Mouse (Mus musculus) embryonic facial prominence, embryonic 11.5 days (tissue): ENCODE measurements at regions not wholly inside any gene's neighbourhood (a gene's known extent, or its start where the extent isn't known, plus 50 kb on each side); places are given as distances from the start of the nearest gene placed in this dataset.

ENCODE experiments used
- ATAC-seq: fragments of 200-750 bp; cut with Nextera tagmentation; replicated peaks from 2 replicates; pipeline ENCODE4 v1.8.0; 2017; ENCODE audit warnings: low read depth; ENCODE audit not compliant: insufficient number of reproducible peaks, low FRiP score, low TSS enrichment
- DNase-seq: peaks from one replicate; pipeline ENCODE4 v3.0.0-alpha.2; 2015; ENCODE audit warnings: low spot score
- H3K27ac ChIP-seq: fragments of 300-500 bp; sonication (generic); replicated peaks from 2 replicates; pipeline ENCODE4 v1.5.1; 2014; ENCODE audit warnings: mild to moderate bottlenecking, low read depth, low read length, control low read depth
- H3K27me3 ChIP-seq: fragments of 300-500 bp; sonication (generic); 2 replicates; pipeline ENCODE4 v1.6.1; 2014; ENCODE audit warnings: mild to moderate bottlenecking, low read length, moderate library complexity, mixed read lengths; ENCODE audit not compliant: control insufficient read depth, insufficient read depth
- H3K36me3 ChIP-seq: fragments of 300-500 bp; sonication (generic); replicated peaks from 2 replicates; pipeline ENCODE4 v1.6.1; 2014; ENCODE audit warnings: low read depth, mild to moderate bottlenecking, low read length, moderate library complexity, mixed read lengths; ENCODE audit not compliant: control insufficient read depth, insufficient read depth
- H3K4me1 ChIP-seq: fragments of 300-500 bp; sonication (generic); 2 replicates; pipeline ENCODE4 v1.6.1; 2014; ENCODE audit warnings: low read length, mixed read lengths; ENCODE audit not compliant: control insufficient read depth, insufficient read depth
- H3K4me2 ChIP-seq: fragments of 300-500 bp; sonication (generic); 2 replicates; pipeline ENCODE4 v1.6.1; 2014; ENCODE audit warnings: low read depth, mild to moderate bottlenecking, control low read depth, low read length, moderate library complexity
- H3K4me3 ChIP-seq: fragments of 300-500 bp; sonication (generic); 2 replicates; pipeline ENCODE4 v1.5.1; 2014; ENCODE audit warnings: low read depth, low read length, control low read depth
- H3K9ac ChIP-seq: fragments of 300-500 bp; sonication (generic); replicated peaks from 2 replicates; pipeline ENCODE4 v1.6.1; 2014; ENCODE audit warnings: mild to moderate bottlenecking, control low read depth, low read length
- H3K9me3 ChIP-seq: fragments of 300-500 bp; sonication (generic); replicated peaks from 2 replicates; pipeline ENCODE4 v1.6.1; 2016; ENCODE audit warnings: mild to moderate bottlenecking, low read length, inconsistent platforms, mixed read lengths; ENCODE audit not compliant: control insufficient read depth
- WGBS: fragments of 180-500 bp; shearing (Covaris S2); extraction: QIAGEN DNeasy Blood & Tissue Kit; methylation state at CpG from one replicate; pipeline ENCODE4 v1.1.7; 2014; 5-methylcytosine and 5-hydroxymethylcytosine counted together

DNA sequence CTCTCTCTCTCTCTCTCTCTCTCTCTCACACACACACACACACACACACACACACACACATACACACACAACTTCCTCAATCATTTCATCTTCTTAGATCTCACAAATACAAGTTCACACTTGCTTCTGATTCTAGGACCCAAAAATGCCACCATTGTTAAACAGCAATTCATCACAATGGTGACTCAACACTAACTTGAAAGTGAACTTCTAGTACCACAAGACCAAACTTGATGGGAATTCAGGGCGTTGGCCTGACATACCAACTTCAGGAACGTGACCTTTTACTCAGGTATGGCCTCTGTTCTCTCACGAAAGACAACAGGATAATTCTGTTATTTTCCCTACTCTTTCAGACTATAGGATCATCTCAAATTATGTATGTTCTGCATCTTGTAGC, 157.5 kb upstream of the Gm26657 start:
- DNase-seq: no peak
- no peak for ATAC-seq
- Histone ChIP-seq H3K4me2 (no peak overlapping the region), H3K27ac (no peak overlapping the region), H3K9ac (no peak overlapping the region), H3K4me3 (no peak overlapping the region), H3K27me3 (no peaks in the 10 kb centered on the region), H3K36me3 (no peaks in the 10 kb centered on the region), H3K9me3 (no peaks in the 10 kb centered on the region), H3K4me1 (no peaks in the 10 kb centered on the region)
- WGBS: 79% methylated on average over 3 of the region's 3 CpGs

DNA sequence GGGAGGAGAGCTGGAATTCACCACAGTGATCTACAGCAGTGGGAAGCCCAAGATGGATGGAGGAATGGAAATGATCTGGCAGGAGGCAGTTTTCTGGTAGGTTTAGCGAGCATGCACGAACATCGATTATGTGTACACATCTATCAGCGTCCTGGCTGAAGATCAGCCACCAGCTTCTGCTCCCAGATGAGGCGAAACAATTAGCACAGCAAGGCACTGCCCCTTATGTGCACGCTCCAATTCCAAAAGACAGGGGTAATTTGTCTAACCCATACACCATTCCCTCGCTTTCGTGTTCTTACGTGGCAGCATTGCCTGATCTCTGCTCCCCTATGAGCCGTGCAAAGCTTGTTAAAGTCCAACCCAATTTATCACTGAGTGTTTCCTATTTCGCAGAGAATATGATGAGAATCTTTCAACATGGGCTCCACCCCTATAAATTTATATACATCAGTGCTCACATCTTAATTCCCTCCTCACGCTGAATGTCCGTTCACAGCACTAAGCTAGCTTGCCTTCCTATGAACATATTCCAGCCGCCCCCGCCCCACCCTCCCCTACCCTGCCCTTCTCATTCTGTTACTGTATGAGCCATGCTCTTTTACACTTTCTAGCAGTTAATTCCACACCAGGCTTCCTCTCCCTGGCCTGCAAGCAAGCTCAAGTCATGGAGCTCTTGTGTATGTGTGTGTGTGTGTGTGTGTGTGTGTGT, 162.9 kb upstream of the Gm26657 start:
- ATAC-seq: no peak
- Histone ChIP-seq H3K36me3 (no peaks in the 10 kb centered on the region), H3K9me3 (no peaks in the 10 kb centered on the region), H3K4me3 (no peak overlapping the region), H3K4me1 (no peaks in the 10 kb centered on the region), H3K4me2 (no peak overlapping the region), H3K9ac (no peak overlapping the region), H3K27ac (no peak overlapping the region), H3K27me3 (no peaks in the 10 kb centered on the region)
- 90% methylated on average over 15 of the region's 15 CpGs for WGBS
- DNase-seq: no peak

DNA sequence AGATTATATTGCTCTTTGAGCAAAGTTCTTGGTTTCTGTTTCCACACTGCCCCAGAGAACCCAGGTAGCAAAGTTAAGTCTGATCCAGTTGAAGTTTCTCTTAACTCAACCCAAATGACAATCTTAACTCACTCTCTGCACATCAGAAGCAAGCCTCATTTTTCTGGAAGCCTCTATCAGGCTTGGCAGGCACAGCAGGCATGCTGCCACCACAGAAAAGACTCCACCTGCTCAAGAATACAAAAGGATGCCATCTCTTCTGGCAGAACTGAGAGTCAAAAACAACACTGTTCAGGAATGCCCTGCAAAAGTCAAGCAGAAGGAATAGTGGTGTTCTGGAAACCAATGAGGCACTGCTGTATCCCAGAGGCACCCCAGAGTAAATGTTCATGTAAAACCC, 187.7 kb upstream of the Gm26657 start:
- Histone ChIP-seq H3K36me3 (no peaks in the 10 kb centered on the region), H3K4me3 (no peak overlapping the region), H3K27me3 (no peaks in the 10 kb centered on the region), H3K9me3 (no peaks in the 10 kb centered on the region), H3K4me2 (no peak overlapping the region), H3K4me1 (no peaks in the 10 kb centered on the region), H3K27ac (no peak overlapping the region), H3K9ac (no peak overlapping the region)
- DNase-seq: no peak
- ATAC-seq: no peak

DNA sequence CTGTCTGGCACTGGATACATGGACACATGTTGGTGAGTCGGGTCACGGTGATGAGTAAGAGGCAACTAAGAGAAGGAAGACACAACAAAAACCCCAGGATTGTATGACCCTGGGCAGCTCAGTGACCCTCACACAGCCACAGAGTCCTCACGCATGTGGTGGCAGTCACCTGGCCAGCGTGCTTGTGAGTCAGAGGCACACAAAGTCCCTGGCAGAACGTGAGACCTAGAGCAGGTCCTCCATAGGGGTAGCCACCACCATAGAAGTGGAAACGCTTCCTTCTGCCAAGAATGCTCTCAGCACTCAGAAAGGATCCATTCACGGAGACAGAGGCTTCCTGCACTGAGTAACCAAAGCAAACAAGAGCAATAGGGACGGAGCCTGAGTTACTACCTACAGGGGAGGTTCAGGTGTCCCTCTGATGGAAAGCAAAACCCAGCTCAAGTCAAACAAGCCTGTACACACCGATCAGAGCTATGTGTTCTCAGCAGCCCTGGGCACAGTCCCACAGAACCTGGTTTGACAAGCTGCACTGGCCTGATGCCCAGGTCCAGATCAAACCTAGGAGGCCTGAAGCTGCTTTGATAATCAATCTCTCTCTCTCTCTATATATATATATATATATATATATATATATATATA, 206.4 kb upstream of the Gm26657 start:
- Histone ChIP-seq H3K9me3 (no peaks in the 10 kb centered on the region), H3K4me1 (no peaks in the 10 kb centered on the region), H3K27ac (no peak overlapping the region), H3K4me2 (no peak overlapping the region), H3K27me3 (no peaks in the 10 kb centered on the region), H3K4me3 (no peak overlapping the region), H3K36me3 (no peaks in the 10 kb centered on the region), H3K9ac (no peak overlapping the region)
- WGBS: 84% methylated on average over 9 of the region's 9 CpGs
- no peak for DNase-seq
- no peak for ATAC-seq

DNA sequence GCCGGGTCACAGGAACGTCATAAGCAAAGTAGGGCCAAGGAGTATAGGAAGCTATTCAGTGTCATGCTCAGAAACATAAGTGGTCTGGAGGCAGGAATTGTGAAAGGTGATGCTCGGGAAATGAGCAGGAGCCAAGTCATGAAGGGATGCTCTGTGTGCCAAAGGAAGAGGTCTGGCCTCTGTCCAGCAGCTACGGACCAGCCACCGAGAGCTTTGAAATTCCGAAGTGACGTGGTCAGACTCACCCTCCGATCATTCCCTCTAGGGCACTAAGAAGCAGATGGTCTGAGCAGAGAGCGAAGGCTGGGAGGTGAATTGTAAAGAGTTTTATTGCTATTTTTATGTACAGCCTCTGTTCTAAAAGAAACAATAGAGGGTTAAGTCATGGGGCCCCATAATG, 206.9 kb upstream of the Gm26657 start:
- no peak for ATAC-seq
- H3K9ac ChIP-seq: no peak overlapping the region
- no peak overlapping the region for H3K27ac ChIP-seq
- no peaks in the 10 kb centered on the region for H3K36me3 ChIP-seq
- DNase-seq: no peak
- H3K4me1 ChIP-seq: no peaks in the 10 kb centered on the region
- H3K4me2 ChIP-seq: no peak overlapping the region
- H3K4me3 ChIP-seq: no peak overlapping the region
- H3K27me3 ChIP-seq: no peaks in the 10 kb centered on the region
- H3K9me3 ChIP-seq: no peaks in the 10 kb centered on the region
- WGBS: 82% methylated on average over 9 of the region's 9 CpGs

DNA sequence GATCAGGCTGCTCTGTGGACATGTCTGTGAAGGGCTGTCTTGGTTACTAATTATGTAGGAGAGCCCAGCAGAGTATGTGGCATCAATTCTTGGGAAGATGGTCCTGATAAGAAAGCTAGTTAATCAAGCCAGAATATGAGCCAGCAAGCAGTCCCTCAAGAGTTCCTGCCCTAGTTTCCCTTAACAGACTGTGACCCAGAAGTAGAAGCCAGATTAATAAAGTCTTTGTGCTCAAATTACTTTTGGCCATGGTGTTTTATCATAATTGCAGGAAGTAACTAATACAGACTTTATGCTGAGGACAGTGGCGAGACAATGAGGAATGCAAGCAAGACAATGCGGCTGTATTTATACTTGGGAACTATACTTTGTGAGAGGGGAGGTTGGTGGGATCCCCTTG, 211.3 kb upstream of the Gm26657 start:
- Histone ChIP-seq H3K9ac (no peak overlapping the region), H3K9me3 (no peaks in the 10 kb centered on the region), H3K27me3 (no peaks in the 10 kb centered on the region), H3K4me3 (no peak overlapping the region), H3K27ac (no peak overlapping the region), H3K4me2 (no peak overlapping the region), H3K36me3 (no peaks in the 10 kb centered on the region), H3K4me1 (no peaks in the 10 kb centered on the region)
- DNase-seq: no peak
- no peak for ATAC-seq
- WGBS: 68% methylated on average over 2 of the region's 2 CpGs

DNA sequence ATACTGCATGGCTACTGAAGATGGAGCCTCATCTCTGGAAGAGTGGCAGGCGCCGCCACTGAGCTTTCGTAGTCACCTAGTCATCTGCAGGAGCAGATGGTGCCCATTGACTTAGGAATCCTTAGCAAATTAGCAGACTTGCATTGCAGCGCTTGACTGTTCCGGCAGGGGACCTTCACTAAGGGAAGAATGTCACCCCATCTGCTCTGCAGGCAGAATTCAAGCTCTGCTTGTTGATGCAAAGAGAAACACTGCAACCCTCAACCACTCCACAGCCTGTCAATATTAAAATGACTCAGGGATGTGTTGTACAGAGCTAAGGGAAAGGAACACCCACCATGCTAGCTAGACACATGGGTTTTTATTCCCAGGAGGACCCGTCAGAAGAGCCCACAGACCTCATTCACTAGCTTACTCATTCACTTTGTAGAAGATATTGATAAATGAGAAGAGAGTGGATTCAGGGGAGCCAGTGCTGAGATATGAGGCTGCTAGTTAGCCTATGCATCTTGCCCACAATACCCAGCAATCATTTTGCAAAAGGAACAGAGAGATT, 215.4 kb upstream of the Gm26657 start:
- H3K4me1 ChIP-seq: no peaks in the 10 kb centered on the region
- H3K36me3 ChIP-seq: no peaks in the 10 kb centered on the region
- WGBS: 84% methylated on average over 6 of the region's 6 CpGs
- H3K9me3 ChIP-seq: no peaks in the 10 kb centered on the region
- H3K27me3 ChIP-seq: no peaks in the 10 kb centered on the region
- DNase-seq: no peak
- no peak overlapping the region for H3K4me2 ChIP-seq
- H3K4me3 ChIP-seq: no peak overlapping the region
- no peak for ATAC-seq
- no peak overlapping the region for H3K9ac ChIP-seq
- H3K27ac ChIP-seq: no peak overlapping the region

DNA sequence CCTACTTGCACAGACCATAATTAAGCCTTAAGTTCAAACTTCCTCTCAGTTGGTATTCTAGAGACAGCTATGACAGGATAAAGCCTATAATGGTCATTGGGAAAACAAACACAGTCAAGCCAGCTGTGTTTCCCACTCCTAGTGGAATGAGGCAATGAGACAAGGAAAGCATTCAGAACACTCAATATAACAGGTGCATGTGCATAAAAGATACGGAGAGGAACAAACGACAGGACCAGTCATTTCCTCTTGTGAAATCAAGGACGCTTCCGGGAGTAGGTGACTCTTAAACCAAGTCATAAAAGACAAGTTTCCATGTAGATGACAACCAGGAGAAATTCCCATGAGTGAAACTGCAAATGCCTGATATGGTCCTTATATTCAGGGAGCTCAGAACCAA, 232.1 kb upstream of the Gm26657 start:
- Histone ChIP-seq H3K27ac (no peak overlapping the region), H3K9ac (no peak overlapping the region), H3K4me1 (no peaks in the 10 kb centered on the region), H3K36me3 (no peaks in the 10 kb centered on the region), H3K4me3 (no peak overlapping the region), H3K27me3 (no peaks in the 10 kb centered on the region), H3K4me2 (no peak overlapping the region), H3K9me3 (no peaks in the 10 kb centered on the region)
- WGBS: 83% methylated on average over 4 of the region's 4 CpGs
- DNase-seq (no peak), ATAC-seq (no peak)
